Mouse (Mus musculus) olfactory bulb, adult 2 months (tissue): ENCODE measurements around the gene Cdk9.

Experiments used
- CTCF ChIP-seq: fragments of 200-500 bp; IDR thresholded peaks from 2 replicates; pipeline ENCODE4 v1.5.1; 2012; ENCODE audit warnings: low read depth, mild to moderate bottlenecking, low read length, moderate library complexity; ENCODE audit not compliant: insufficient read depth
- POLR2A ChIP-seq: fragments of 200-500 bp; IDR thresholded peaks from 2 replicates; pipeline ENCODE4 v1.6.1; 2012; ENCODE audit warnings: mild to moderate bottlenecking, low read depth, low read length, moderate library complexity; ENCODE audit not compliant: insufficient read depth

- TF ChIP-seq CTCF (no peak), POLR2A (no peak)
Observed at GRCm38 (mm10) chr2:32704021-32704421, 8.9 kb downstream of the Cdk9 start, which contains the start of gene Fpgs.
